Mouse (Mus musculus) kidney, postnatal 0 days (tissue): Measurements from ENCODE around the gene Fcgr1. TPM values are rescaled to one million over a fixed set of nuclear protein-coding genes. Genes with fewer than 3 reads are reported as not detected.
"Not testable (repeated sequence)": the region's sequence is repeated elsewhere in the genome, so short reads cannot be mapped to it uniquely, and the experiment has no call there.

ENCODE experiments used
- ATAC-seq: fragments of 200-750 bp; cut with Nextera tagmentation; replicated peaks from 2 replicates; pipeline ENCODE4 v1.8.0; 2017; ENCODE audit warnings: low read depth, moderate number of reproducible peaks, moderate TSS enrichment, moderate library complexity; ENCODE audit not compliant: low FRiP score
- DNase-seq: peaks from one replicate; pipeline ENCODE4 v3.0.0-alpha.2; 2016; ENCODE audit warnings: low spot score
- H3K27ac ChIP-seq: fragments of 300-500 bp; sonication (generic); 2 replicates; pipeline ENCODE4 v1.5.1; 2014; ENCODE audit warnings: mild to moderate bottlenecking
- H3K27me3 ChIP-seq: fragments of 300-500 bp; sonication (generic); 2 replicates; pipeline ENCODE4 v1.6.1; 2014; ENCODE audit warnings: low read length, mixed read lengths; ENCODE audit not compliant: insufficient read depth
- H3K36me3 ChIP-seq: fragments of 300-500 bp; sonication (generic); 2 replicates; pipeline ENCODE4 v1.6.1; 2014; ENCODE audit warnings: low read length, mixed read lengths; ENCODE audit not compliant: insufficient read depth
- H3K4me1 ChIP-seq: fragments of 300-500 bp; sonication (generic); replicated peaks from 2 replicates; pipeline ENCODE4 v1.6.1; 2014; ENCODE audit warnings: antibody characterized with exemption, low read length, mixed read lengths; ENCODE audit not compliant: insufficient read depth
- H3K4me2 ChIP-seq: fragments of 300-500 bp; sonication (generic); 2 replicates; pipeline ENCODE4 v1.6.1; 2014; ENCODE audit warnings: mild to moderate bottlenecking, low read length, moderate library complexity, mixed read lengths
- H3K4me3 ChIP-seq: fragments of 300-500 bp; sonication (generic); replicated peaks from 2 replicates; pipeline ENCODE4 v1.5.1; 2014; ENCODE audit warnings: low read depth, low read length
- H3K9ac ChIP-seq: fragments of 300-500 bp; sonication (generic); 2 replicates; pipeline ENCODE4 v1.6.1; 2014; ENCODE audit warnings: low read depth, low read length
- H3K9me3 ChIP-seq: fragments of 300-500 bp; sonication (generic); replicated peaks from 2 replicates; pipeline ENCODE4 v1.6.1; 2016; ENCODE audit warnings: low read length, inconsistent platforms, mixed read lengths
- CTCF ChIP-seq: IDR thresholded peaks from 2 replicates; pipeline ENCODE4 v1.5.1; 2016; ENCODE audit warnings: antibody characterized with exemption, low read depth, mild to moderate bottlenecking, moderate library complexity
- WGBS: fragments of 180-500 bp; shearing (Covaris S2); extraction: QIAGEN DNeasy Blood & Tissue Kit; methylation state at CpG from one replicate; pipeline ENCODE4 v1.1.7; 2014; 5-methylcytosine and 5-hydroxymethylcytosine counted together
- polyA plus RNA-seq: library from polyadenylated mRNA; unstranded; fragments of >200 nt; fragmentation: Nextera tagmentation; extraction: Ambion mirVana; gene quantifications from 2 replicates; pipeline ENCODE4 v1.2.1, GENCODE M21; 2015

The Fcgr1 gene
- polyA plus RNA-seq, 1 experiment from 2014 or later: 2.0 TPM

DNA sequence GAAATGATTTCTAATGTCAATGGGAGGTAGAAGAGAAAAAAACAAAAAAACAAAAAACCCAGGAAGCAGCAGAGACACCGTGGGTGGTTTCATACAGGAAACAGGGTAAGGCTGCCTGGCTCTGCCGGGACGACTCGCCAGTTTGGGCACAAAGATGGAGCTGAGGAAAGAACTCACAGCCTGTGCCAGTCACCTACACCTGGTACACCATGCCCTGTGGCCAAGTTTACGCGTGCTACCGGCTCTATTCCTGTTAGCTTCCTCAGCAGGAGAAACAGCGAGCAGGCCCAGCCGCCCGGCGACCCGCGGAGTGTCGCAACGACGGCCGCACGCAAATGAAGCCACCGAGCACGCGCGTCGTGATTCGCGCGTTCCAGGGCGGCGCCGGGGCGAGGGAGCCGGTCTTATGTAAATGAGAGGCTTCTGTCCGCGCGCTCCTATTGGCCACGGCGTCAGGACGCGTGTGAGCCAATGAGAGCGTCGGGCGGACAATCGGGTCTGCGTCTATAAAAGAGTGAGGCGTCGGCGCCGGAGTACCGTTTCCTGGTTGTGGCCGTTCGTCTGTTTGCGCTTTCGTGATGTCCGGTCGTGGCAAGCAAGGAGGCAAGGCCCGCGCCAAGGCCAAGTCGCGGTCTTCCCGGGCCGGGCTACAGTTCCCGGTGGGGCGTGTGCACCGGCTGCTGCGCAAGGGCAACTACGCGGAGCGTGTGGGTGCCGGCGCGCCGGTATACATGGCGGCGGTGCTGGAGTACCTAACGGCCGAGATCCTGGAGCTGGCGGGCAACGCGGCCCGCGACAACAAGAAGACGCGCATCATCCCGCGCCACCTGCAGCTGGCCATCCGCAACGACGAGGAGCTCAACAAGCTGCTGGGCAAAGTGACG, 48.5 kb downstream of the Fcgr1 start, which contains the start of gene Hist2h2aa1:
Gene Hist2h2aa1 (plus strand): TSS at position 495 of the 884 bp plus-strand sequence.
- DNase-seq (peak; percentile 75), ATAC-seq (peak; percentile 86)
- peak within 1 kb of the TSS; percentile 48 for H3K4me3 ChIP-seq
- peak within 1 kb of the TSS; percentile 78 for H3K9ac ChIP-seq
- not testable (repeated sequence) for H3K9me3 ChIP-seq, H3K27me3 ChIP-seq, H3K36me3 ChIP-seq
- peak within 1 kb of the TSS; percentile 59 for H3K4me2 ChIP-seq
- peak within 1 kb of the TSS; percentile 94 for H3K27ac ChIP-seq
- H3K4me1 ChIP-seq: peaks cover 11% of the 10 kb centered on the region
- WGBS: 0% methylated on average over 19 of the region's 88 CpGs

DNA sequence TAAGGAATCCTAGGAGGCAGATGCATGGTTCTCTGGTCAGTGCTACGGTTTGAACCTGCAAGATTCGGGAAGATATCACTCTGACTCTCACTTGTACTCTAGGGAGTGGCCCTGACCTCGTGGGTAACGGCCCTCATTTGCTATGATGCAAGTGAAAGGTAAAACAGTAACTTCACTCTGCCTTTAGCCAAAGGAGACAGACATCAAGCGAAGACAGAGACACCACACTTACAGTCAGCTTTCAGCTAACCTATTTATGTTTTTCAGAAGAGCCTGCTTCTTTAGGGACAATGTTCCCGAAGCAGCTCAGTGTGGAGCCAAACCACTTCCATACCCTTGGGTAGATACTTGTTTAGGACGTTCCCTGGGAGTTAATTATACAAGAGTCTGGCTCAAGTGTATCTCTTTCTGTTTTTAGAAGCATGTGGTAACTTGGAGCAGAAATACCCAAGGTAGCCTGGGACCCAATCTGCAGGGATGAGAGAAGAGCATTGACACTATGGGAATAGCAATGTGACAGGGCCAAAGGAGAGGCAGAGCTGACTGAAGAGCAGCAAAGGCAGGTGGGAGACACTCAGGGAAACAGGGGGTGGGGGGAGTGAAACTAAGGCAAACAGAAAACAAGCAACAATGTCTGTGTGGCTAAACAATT, 49.7 kb downstream of the Fcgr1 start:
- Histone ChIP-seq H3K9me3 (no peaks in the 10 kb centered on the region), H3K4me2 (peak overlapping the region; percentile 59), H3K9ac (0 out of 2 replicates have a peak overlapping the region, but pooled peaks have one; percentile 78), H3K27me3 (no peaks in the 10 kb centered on the region), H3K36me3 (no peaks in the 10 kb centered on the region), H3K4me1 (peaks cover 11% of the 10 kb centered on the region), H3K4me3 (peak overlapping the region; percentile 48), H3K27ac (peak overlapping the region; percentile 94)
- ATAC-seq (no peak), DNase-seq (no peak)
- TF ChIP-seq CTCF: no peak
- WGBS: 64% methylated on average over 7 of the region's 7 CpGs

DNA sequence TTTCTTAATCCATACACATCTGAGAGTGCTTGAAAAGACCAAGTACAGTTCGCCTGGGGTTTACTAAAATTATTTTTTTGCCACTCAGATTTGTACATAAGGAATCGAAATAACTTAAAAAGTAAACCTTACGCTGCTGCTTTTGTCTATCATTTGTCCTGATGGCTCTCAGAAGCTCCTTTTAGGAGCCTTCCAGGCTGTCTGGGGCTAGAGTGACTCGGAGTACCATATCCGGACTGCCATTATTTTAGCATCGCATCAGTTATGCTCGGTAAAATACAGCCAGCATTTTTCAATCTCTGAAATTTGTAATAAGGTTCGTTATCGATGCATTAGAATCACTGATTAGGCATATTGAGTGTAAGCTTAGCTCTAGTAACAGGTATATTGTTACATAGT, 53.0 kb downstream of the Fcgr1 start:
- H3K27me3 ChIP-seq: no peaks in the 10 kb centered on the region

DNA sequence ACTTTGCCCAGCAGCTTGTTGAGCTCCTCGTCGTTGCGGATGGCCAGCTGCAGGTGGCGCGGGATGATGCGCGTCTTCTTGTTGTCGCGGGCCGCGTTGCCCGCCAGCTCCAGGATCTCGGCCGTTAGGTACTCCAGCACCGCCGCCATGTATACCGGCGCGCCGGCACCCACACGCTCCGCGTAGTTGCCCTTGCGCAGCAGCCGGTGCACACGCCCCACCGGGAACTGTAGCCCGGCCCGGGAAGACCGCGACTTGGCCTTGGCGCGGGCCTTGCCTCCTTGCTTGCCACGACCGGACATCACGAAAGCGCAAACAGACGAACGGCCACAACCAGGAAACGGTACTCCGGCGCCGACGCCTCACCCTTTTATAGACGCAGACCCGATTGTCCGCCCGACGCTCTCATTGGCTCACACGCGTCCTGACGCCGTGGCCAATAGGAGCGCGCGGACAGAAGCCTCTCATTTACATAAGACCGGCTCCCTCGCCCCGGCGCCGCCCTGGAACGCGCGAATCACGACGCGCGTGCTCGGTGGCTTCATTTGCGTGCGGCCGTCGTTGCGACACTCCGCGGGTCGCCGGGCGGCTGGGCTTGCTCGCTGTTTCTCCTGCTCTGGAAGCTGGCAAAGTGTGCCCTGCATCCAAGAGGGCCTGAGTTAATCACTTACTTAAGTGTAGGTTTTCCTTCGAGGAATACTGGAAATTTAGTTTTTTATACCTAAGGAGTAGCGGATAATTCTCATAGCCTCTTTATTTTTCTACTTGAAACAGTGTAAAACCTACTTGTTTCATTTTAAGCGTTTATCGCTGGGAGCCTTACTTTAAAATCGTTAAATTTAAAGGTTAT, 53.6 kb downstream of the Fcgr1 start, which contains the start of gene Hist2h2aa2:
Gene Hist2h2aa2 (minus strand): TSS at position 328 of the 850 bp plus-strand sequence.
- ATAC-seq (peak; percentile 84), DNase-seq (peak; percentile 85)
- H3K36me3 ChIP-seq, H3K27me3 ChIP-seq, H3K9me3 ChIP-seq: not testable (repeated sequence)
- 5% methylated on average over 27 of the region's 85 CpGs for WGBS
- Histone ChIP-seq H3K4me3 (0 out of 2 replicates have a peak within 1 kb of the TSS, but pooled peaks have one; percentile 23), H3K9ac (0 out of 2 replicates have a peak within 1 kb of the TSS, but pooled peaks have one; percentile 47), H3K4me1 (peaks cover 19% of the 10 kb centered on the region), H3K4me2 (peak within 1 kb of the TSS; percentile 34), H3K27ac (peak within 1 kb of the TSS; percentile 82)

More for the DNA sequence above, 53.0 kb downstream of the Fcgr1 start:
- ATAC-seq (no peak), DNase-seq (no peak)
- H3K36me3 ChIP-seq: no peaks in the 10 kb centered on the region
- H3K4me3 ChIP-seq: no peak overlapping the region
- H3K9ac ChIP-seq: 0 out of 2 replicates have a peak overlapping the region, but pooled peaks have one; percentile 14
- WGBS: 79% methylated on average over 9 of the region's 9 CpGs
- H3K9me3 ChIP-seq: no peaks in the 10 kb centered on the region
- H3K27ac ChIP-seq: peak overlapping the region; percentile 61
- peak overlapping the region; percentile 30 for H3K4me2 ChIP-seq
- H3K4me1 ChIP-seq: peaks cover 19% of the 10 kb centered on the region
- TF ChIP-seq CTCF: no peak

DNA sequence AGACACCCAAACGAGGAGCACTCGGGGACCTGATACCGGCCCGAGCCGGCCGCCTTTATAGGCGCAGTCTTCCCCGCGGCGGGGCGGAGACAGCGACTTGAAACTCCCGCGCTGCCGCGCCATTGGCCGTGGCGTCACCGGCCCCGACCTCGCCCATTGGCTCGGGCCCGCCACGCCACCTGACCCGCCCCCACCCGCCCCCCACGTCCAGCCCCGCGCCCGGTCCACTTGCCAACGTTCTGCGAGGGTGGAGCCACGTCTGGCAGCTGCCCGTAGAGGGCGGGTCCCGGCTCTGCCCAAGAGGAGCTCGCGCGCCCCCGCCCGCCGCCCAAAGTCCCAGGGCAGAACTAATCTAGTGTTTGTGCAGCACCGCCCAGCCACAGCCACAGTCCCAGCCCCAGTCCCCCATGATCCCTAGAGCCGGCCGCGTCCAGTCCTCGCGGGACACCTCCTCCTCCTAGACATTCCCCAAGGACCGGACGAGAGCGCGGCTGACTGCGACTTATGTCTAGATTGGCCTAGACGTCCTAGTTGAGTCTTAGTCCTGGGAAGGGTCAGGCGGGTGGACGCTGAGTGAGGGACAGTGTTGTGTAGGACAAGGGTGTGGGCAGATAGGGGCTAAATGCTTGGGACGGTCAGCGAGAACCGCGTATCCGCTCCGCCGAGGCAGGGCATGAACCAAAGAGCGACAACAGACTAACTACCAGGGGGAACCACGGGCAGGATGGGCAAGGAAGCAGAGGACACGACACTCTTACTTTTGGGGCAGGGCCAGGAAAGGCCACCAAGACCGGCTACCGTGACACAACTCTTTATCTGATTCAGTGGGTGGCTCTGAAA, 54.6 kb downstream of the Fcgr1 start, which contains the start of gene Hist2h3c2:
Gene Hist2h3c2 (minus strand): TSS at position 174 of the 840 bp plus-strand sequence.
- H3K27ac ChIP-seq: peak within 1 kb of the TSS; percentile 82
- DNase-seq, H3K27me3 ChIP-seq, H3K36me3 ChIP-seq, H3K9me3 ChIP-seq: not testable (repeated sequence)
- ATAC-seq: peak; percentile 92
- 1% methylated on average over 16 of the region's 68 CpGs for WGBS
- H3K4me1 ChIP-seq: peaks cover 15% of the 10 kb centered on the region
- peak within 1 kb of the TSS; percentile 31 for H3K4me3 ChIP-seq
- H3K4me2 ChIP-seq: peak within 1 kb of the TSS; percentile 49
- H3K9ac ChIP-seq: peak within 1 kb of the TSS; percentile 58
